Mouse (Mus musculus) heart, embryonic 16.5 days (tissue): ENCODE results near the gene Bspry. TPM values are rescaled to one million over a fixed set of nuclear protein-coding genes. Genes with fewer than 3 reads are reported as not detected.
A peak's percentile ranks its signal among the peaks of the same experiment; 100 is the strongest.

ENCODE experiments used
- ATAC-seq: fragments of 200-750 bp; cut with Nextera tagmentation; replicated peaks from 2 replicates; pipeline ENCODE4 v1.8.0; 2017; ENCODE audit warnings: moderate number of reproducible peaks; ENCODE audit not compliant: insufficient read depth, low FRiP score; ENCODE audit errors: extremely low read depth
- H3K27ac ChIP-seq: fragments of 300-500 bp; sonication (generic); 2 replicates; pipeline ENCODE4 v1.5.1; 2014; ENCODE audit warnings: mild to moderate bottlenecking, low read length, control low read depth, moderate library complexity
- H3K27me3 ChIP-seq: fragments of 300-500 bp; sonication (generic); 2 replicates; pipeline ENCODE4 v1.6.1; 2014; ENCODE audit warnings: low read length, mixed read lengths; ENCODE audit not compliant: control insufficient read depth, insufficient read depth
- H3K36me3 ChIP-seq: fragments of 300-500 bp; sonication (generic); 2 replicates; pipeline ENCODE4 v1.6.1; 2014; ENCODE audit not compliant: control insufficient read depth, insufficient read depth
- H3K4me1 ChIP-seq: fragments of 300-500 bp; sonication (generic); 2 replicates; pipeline ENCODE4 v1.6.1; 2014; ENCODE audit warnings: low read length, mixed read lengths; ENCODE audit not compliant: control insufficient read depth, insufficient read depth
- H3K4me2 ChIP-seq: fragments of 300-500 bp; sonication (generic); 2 replicates; pipeline ENCODE4 v1.6.1; 2014; ENCODE audit warnings: low read depth, mild to moderate bottlenecking, control low read depth, low read length
- H3K4me3 ChIP-seq: fragments of 300-500 bp; sonication (generic); 2 replicates; pipeline ENCODE4 v1.5.1; 2014; ENCODE audit warnings: mild to moderate bottlenecking, control low read depth, low read length
- H3K9ac ChIP-seq: fragments of 300-500 bp; sonication (generic); 2 replicates; pipeline ENCODE4 v1.6.1; 2014; ENCODE audit warnings: low read length, control low read depth
- H3K9me3 ChIP-seq: fragments of 300-500 bp; sonication (generic); replicated peaks from 2 replicates; pipeline ENCODE4 v1.6.1; 2016; ENCODE audit warnings: low read length; ENCODE audit not compliant: control insufficient read depth
- WGBS: fragments of 180-500 bp; shearing (Covaris S2); extraction: QIAGEN DNeasy Blood & Tissue Kit; methylation state at CpG from one replicate; pipeline ENCODE4 v1.1.7; 2014; 5-methylcytosine and 5-hydroxymethylcytosine counted together
- polyA plus RNA-seq: library from polyadenylated mRNA; unstranded; fragments of >200 nt; fragmentation: Nextera tagmentation; extraction: Ambion mirVana; gene quantifications from 2 replicates; pipeline ENCODE4 v1.2.1, GENCODE M21; 2015

The Bspry gene
- polyA plus RNA-seq, 1 experiment from 2014 or later, result 3.4 TPM

DNA sequence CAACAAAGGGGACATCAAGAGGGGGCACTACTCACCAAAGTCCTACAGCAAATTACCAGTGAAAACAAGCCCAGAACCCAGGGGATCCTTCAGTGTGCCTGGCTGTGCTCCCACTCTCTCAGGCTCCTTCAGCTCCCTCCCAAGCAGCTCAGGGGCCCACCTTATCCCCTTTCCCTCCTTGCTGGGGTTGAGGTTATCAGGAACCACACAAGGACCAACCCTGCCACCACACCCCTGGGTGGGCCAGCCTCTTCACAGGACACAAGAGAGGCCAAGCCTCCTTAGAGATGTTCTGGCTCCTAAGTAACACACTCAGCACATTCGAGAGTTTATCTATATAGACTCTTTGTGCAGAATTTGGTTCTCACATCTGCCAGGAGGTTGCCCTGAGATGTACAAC is 36.7 kb downstream of the Bspry start:
- no peak for ATAC-seq
- 68% methylated on average over 1 of the region's 1 CpGs for WGBS
- Histone ChIP-seq H3K27ac (peak overlapping the region; percentile 55), H3K4me3 (no peak overlapping the region), H3K9me3 (no peaks in the 10 kb centered on the region), H3K36me3 (peaks cover 14% of the 10 kb centered on the region), H3K4me2 (no peak overlapping the region), H3K9ac (no peak overlapping the region), H3K4me1 (peaks cover 34% of the 10 kb centered on the region), H3K27me3 (no peaks in the 10 kb centered on the region)

GRCm38 (mm10) chr4:62517046-62517445 is 37.2 kb downstream of the Bspry start:
- 85% methylated on average over 8 of the region's 8 CpGs for WGBS
- H3K4me1 ChIP-seq, result peaks cover 34% of the 10 kb centered on the region

GRCm38 (mm10) chr4:62517538-62518415 is 37.9 kb downstream of the Bspry start:
- H3K27me3 ChIP-seq, result no peaks in the 10 kb centered on the region
- no peak for ATAC-seq
- H3K4me3 ChIP-seq, result no peak overlapping the region; the same call in 1 of the 2 replicates
- H3K9me3 ChIP-seq, result no peaks in the 10 kb centered on the region
- H3K4me1 ChIP-seq, result peaks cover 34% of the 10 kb centered on the region
- peak overlapping the region; percentile 79 for H3K27ac ChIP-seq
- H3K4me2 ChIP-seq, result peak overlapping the region; percentile 91
- WGBS, result 72% methylated on average over 10 of the region's 10 CpGs
- H3K9ac ChIP-seq, result peak overlapping the region; percentile 87
- H3K36me3 ChIP-seq, result peaks cover 7% of the 10 kb centered on the region

More at GRCm38 (mm10) chr4:62517046-62517445, 37.2 kb downstream of the Bspry start:
- Histone ChIP-seq H3K4me3 (no peak overlapping the region), H3K27ac (peak overlapping the region; percentile 55), H3K9ac (no peak overlapping the region), H3K9me3 (no peaks in the 10 kb centered on the region), H3K4me2 (no peak overlapping the region), H3K27me3 (no peaks in the 10 kb centered on the region), H3K36me3 (peaks cover 11% of the 10 kb centered on the region)
- ATAC-seq, result no peak

- H3K4me2 ChIP-seq, result peak overlapping the region; percentile 91
- H3K36me3 ChIP-seq, result peaks cover 4% of the 10 kb centered on the region; the same call in 1 of the 2 replicates
- no peak for ATAC-seq
- peak overlapping the region; percentile 79 for H3K4me3 ChIP-seq
- H3K27me3 ChIP-seq, result no peaks in the 10 kb centered on the region
- 39% methylated on average over 13 of the region's 13 CpGs for WGBS
- no peaks in the 10 kb centered on the region for H3K9me3 ChIP-seq
- peaks cover 34% of the 10 kb centered on the region for H3K4me1 ChIP-seq
- H3K27ac ChIP-seq, result peak overlapping the region; percentile 79
- peak overlapping the region; percentile 87 for H3K9ac ChIP-seq
These were observed 38.7 kb downstream of the Bspry start for GRCm38 (mm10) chr4:62518416-62519121.

- Histone ChIP-seq H3K27me3 (no peaks in the 10 kb centered on the region), H3K9ac (peak overlapping the region; percentile 87), H3K4me2 (peak overlapping the region; percentile 91), H3K9me3 (no peaks in the 10 kb centered on the region), H3K27ac (peak overlapping the region; percentile 79), H3K4me3 (peak overlapping the region; percentile 79), H3K36me3 (peaks cover 7% of the 10 kb centered on the region), H3K4me1 (peaks cover 41% of the 10 kb centered on the region)
- WGBS, result 1% methylated on average over 26 of the region's 26 CpGs
- peak; percentile 32 for ATAC-seq
These were observed 39.4 kb downstream of the Bspry start for GRCm38 (mm10) chr4:62519122-62519848.

DNA sequence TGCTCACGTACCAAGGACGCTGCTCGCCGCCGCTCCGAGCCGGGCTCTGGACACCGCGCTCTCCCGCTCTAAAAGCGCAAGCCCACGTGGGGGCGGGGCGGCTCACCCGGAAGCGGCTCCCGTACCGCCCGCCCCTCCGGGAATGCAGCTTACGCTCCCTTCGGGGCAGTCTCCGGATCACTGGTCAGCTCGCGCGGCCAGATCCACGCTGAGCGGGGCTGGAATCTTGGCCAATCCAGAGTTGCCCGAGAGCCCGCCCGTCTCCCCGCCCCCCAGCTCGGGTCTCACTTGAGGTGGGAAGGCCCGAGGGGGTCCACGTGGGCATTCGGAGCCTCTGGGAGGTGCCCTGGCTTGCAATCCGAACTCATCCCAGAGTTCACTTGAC is 40.0 kb downstream of the Bspry start, which contains the start of gene Alad:
Gene Alad (minus strand): TSS at position 70 of the 385 bp plus-strand sequence.
- Histone ChIP-seq H3K36me3 (peaks cover 7% of the 10 kb centered on the region), H3K4me1 (peaks cover 43% of the 10 kb centered on the region), H3K4me3 (peak within 1 kb of the TSS; percentile 79), H3K9ac (peak within 1 kb of the TSS; percentile 87), H3K27ac (peak within 1 kb of the TSS; percentile 79), H3K9me3 (no peaks in the 10 kb centered on the region), H3K4me2 (peak within 1 kb of the TSS; percentile 91), H3K27me3 (no peaks in the 10 kb centered on the region)
- ATAC-seq, result peak; percentile 83
- under 1% methylated on average over 37 of the region's 37 CpGs for WGBS

DNA sequence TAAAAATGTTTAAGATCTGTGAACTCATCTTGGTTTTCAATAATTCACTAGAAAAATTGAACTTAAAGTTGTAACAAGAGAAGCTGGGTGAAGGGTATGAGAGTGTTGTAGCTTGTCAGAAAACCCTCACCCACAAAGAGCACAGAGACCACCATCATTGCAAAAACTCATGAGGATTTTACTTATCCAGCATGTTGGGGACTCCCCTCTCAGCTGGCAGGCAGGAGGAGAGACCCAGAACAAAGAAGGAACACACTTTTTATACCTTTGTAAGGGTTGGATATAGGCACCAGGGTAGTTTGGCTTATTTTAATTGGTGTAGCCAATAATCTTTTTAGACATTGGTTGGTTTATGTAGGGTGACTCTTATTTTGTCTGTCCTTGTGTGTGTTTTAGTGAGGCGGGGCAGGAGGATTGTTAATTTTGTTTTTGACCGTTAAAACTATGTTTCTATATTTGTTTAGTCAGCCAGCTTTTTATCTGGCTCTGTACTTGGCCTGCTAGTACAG is 41.1 kb downstream of the Bspry start:
- Histone ChIP-seq H3K27me3 (no peaks in the 10 kb centered on the region), H3K36me3 (peaks cover 7% of the 10 kb centered on the region), H3K4me1 (peaks cover 37% of the 10 kb centered on the region), H3K9ac (no peak overlapping the region), H3K27ac (no peak overlapping the region), H3K4me3 (no peak overlapping the region), H3K4me2 (no peak overlapping the region), H3K9me3 (no peaks in the 10 kb centered on the region)
- no peak for ATAC-seq
- WGBS, result 73% methylated on average over 2 of the region's 2 CpGs

DNA sequence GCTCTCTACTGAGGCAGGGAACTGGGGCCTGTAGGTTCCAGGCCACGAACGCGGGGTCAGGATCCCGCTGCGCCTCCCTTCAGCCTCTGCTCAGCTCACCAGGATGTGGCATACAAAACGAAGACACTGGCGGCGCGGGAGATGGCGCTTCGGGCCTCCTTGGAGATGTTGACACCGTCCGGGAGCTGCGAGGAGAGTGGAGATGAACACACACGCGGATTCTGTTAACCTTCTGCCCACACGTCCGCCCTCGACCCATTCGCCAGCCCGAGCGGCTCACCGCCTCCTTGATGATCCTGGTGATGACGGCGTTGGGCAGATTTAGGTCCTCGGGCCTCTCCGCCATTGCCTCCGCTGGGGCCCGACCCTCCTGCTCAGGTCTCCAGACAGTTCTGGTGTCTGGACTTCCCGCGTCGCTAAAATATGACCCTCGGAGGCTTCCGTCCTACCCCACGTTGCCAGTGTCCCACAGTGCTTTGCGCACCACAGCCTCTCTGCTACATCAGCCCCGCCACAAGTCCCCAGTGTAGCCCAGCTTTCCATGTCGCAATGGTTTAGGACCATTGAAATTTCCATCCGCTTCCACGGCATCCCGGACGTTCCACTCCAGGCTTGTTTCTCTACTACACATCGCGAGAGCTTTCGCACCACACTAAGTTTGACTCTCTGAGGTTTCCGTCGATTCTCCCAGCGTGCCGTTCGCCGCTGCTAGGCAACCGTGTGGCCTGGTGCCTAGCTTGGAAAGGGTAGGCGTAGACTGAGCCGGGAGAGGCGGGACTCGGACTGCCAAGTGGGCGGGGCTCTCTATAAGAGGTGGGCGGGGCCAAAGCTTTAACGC is 45.0 kb downstream of the Bspry start, which contains the start of the genes Pole3 and 4933430I17Rik:
Gene Pole3 (minus strand): TSS at position 418 of the 838 bp plus-strand sequence.
Gene 4933430I17Rik (plus strand): TSS at position 719 of the 838 bp plus-strand sequence.
- under 1% methylated on average over 59 of the region's 59 CpGs for WGBS
- peak; percentile 99 for ATAC-seq

More for the DNA sequence above, 45.0 kb downstream of the Bspry start, which contains the start of the genes Pole3 and 4933430I17Rik:
- Histone ChIP-seq H3K36me3 (peaks cover 7% of the 10 kb centered on the region), H3K9me3 (no peaks in the 10 kb centered on the region), H3K4me2 (peak within 1 kb of the TSS; percentile 88), H3K9ac (peak within 1 kb of the TSS; percentile 87), H3K27me3 (no peaks in the 10 kb centered on the region), H3K4me1 (peaks cover 9% of the 10 kb centered on the region), H3K27ac (peak within 1 kb of the TSS; percentile 93), H3K4me3 (peak within 1 kb of the TSS; percentile 88)
